Mouse (Mus musculus) thymus, postnatal 10 days (tissue): ENCODE results near the gene B4galt2.
A peak's percentile ranks its signal among the peaks of the same experiment; 100 is the strongest.

Source experiments
- DNase-seq, 2 experiments: peaks; one replicate each; pipeline ENCODE4 v3.0.0; 2021; ENCODE audit warnings: low spot score in 2 of 2

Gene B4galt2

DNA sequence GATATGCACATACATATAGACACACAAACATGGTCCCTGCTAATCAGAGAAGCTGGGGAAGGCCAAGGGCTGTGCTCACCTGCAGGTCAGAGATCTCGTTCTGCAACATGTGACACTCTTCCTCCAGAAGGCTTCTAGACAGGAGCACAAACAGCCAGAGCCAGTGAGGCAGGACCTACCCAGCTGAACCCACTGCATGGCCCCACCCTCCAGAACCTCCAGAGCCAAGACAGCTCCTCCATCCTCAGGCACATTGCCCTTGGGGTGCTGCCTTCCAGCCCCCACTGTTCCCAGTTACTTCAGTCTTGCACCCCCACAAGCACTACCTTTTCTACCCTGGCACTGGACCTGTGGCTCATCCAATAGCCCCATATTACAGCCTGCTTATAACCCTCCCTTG is 12.8 kb downstream of the B4galt2 start:
- no peak for DNase-seq

GRCm38 (mm10) chr4:117869317-117869716 is 14.0 kb downstream of the B4galt2 start:
- DNase-seq: no peak

- DNase-seq: peak; percentile 24 to 63
Observed at GRCm38 (mm10) chr4:117867823-117868222, 15.5 kb downstream of the B4galt2 start.

DNA sequence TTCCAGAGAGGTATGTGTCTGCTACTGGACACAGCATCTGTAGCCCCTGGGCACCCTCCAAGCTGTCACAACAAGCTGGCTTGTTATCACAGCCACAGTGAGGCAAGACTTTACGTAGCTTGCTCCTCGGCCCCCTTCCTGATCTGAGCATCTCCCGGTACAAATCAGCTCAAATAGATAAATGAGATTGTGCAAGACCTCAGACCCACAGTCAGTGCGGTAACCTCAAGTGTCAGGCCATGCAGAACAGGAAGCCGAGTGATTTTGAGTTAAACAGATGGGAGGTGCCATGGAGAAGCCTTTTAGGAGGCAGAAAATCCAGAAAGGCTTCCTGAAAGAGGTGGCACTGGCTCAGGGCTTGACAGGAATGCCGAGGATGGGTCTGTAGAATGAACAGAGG is 16.3 kb downstream of the B4galt2 start:
- DNase-seq: no peak

GRCm38 (mm10) chr4:117866083-117866482 is 17.2 kb downstream of the B4galt2 start:
- no peak for DNase-seq

DNA sequence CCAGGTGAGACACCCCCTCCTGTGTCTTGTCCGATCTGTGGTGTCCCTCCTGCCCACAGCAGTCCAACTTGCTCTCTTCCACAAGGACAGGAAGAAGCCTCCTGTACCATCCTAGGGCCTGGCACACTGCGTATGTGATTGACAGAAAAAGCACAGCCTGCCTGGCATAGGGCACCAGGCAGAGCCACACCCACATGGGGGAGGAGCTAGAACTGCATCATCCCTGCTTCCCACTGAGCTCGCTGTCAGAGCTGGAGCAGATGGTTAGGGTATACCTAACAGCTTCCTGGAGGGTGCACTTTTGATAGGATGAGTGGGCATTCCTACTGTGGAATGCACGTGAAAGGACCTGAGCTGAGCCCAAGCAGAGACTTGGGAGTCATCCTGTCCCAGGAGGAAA is 20.5 kb downstream of the B4galt2 start:
- DNase-seq: no peak

DNA sequence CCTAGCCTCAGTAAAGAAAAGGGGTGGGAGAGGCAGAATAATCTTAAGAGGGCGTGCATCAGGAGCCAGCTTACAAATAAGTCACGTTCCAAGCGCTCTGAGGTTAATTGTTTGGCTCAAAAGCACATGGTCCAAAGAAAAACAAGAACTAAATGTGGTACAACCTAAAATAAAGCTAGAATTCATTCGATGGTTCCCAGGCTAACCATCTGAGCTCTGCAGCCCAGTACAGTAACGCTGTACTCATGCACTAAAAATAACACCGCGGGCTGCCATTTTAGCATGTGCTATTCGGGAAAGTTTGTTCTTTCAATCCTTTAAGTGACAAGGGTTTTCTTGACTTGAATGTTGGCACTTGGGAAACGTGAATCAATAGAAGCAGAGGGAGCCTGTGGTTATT is 22.7 kb downstream of the B4galt2 start:
- DNase-seq: no peak

- peak; percentile 24 to 66 for DNase-seq
Observed at GRCm38 (mm10) chr4:117858794-117859193, 24.5 kb downstream of the B4galt2 start.

DNA sequence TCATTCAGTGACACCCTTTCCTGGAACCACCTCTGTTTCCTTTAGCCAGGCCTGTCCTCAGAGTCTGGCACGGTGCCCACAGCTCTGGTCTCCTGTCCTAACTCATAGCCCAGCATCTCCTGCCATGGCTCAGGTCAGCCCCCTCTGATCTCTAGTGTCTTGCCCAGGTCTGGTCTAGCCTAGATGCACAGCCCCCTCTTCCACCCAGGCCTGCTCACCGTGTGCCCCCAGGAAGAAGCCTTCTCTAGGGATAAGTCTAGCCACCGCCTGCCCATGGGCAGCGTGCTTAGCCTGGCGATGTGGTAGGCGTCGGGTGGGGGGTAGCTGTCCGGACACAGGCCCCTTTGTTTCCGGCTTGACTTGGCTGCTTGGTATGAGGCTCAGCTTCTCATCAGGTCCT is 28.1 kb downstream of the B4galt2 start:
- DNase-seq: no peak

GRCm38 (mm10) chr4:117852152-117852868 is 31.0 kb downstream of the B4galt2 start:
- no peak for DNase-seq

DNA sequence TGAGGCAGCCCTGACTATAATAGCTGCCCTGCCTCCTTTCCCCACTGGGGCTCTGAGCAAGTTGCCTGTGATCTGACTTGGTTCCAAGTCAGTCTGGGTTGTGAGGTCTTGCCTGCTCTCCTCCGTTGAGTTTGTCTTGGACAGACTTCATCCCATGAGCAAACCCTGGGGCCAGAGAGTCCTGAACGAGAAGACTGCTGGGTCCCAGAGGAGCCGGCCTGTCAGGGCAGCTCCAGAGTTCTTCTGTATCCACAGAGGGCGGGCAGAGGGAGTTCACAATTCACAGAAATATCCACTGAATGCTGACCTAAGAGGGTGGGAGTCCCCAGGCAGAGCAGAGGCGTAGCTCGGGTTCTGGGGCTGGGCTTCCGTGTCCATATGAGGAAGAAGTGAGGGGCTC is 32.4 kb downstream of the B4galt2 start:
- DNase-seq: no peak

GRCm38 (mm10) chr4:117850176-117850575 is 33.1 kb downstream of the B4galt2 start:
- no peak for DNase-seq

- no peak for DNase-seq
Observed at GRCm38 (mm10) chr4:117849506-117849905, 33.8 kb downstream of the B4galt2 start.

GRCm38 (mm10) chr4:117849063-117849462 is 34.2 kb downstream of the B4galt2 start:
- DNase-seq: no peak

- DNase-seq: no peak
Observed at GRCm38 (mm10) chr4:117847011-117847410, 36.3 kb downstream of the B4galt2 start.

- DNase-seq: no peak
Observed at GRCm38 (mm10) chr4:117846261-117846660, 37.0 kb downstream of the B4galt2 start.

- DNase-seq: no peak
Observed at GRCm38 (mm10) chr4:117845316-117845715, 38.0 kb downstream of the B4galt2 start.

DNA sequence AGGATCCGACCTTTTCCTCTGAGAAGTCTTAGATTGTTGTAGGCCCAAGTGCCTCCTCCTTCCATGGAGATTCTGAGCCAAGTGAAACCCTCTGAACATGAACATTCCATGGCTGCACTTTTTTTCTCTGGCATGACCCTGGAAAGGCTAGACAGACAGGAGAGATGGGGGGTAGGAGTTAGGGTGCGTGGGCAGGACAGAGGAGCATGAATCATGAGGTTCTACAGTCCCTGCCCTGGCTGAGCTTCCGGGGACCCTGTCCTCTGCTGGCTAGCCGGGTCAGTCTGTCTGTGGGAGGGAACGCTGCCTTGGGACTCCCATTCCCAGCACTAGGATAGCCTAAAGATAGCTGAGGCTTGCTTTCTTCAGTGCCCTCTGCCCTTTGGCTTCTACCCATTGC is 38.8 kb downstream of the B4galt2 start:
- DNase-seq: no peak

DNA sequence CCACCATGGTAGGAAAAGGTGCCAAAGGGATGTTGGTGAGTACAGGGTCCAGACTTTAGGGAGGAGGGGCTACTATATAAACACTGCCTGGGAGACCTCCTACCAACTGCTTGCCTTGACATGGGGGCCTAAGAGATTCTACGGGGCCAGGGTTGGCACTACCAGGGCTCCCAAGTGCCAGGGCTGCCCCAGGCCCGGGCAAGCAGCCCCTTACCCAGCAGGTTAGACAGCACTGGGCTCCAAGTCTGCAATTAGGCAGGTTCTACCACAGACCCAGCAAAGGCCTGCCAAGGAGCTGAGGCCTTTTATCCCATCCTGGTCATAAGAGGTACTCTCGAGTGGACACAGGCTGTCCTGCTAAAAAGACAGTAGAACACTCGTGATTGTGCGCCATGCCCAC is 40.2 kb downstream of the B4galt2 start:
- no peak for DNase-seq

DNA sequence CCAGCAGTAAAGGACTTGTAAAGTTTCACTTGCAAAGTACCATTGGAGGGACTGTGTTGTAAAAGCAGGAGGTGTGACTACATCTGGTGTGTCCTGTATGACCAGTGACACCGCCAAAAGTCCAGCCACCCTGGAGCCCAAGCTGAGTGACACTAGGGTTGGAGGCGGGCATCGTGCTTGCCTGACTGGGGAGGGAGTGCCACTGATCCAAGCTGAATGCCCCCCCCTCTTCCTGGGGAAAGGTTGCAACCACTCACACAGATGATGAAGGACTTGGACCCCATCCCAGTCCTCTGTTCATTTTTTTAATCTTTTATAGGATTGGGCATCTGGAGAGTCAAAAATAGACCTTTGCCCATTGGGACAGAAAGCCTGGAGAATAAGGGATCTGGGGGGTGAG is 41.7 kb downstream of the B4galt2 start:
- no peak for DNase-seq

GRCm38 (mm10) chr4:117840821-117841220 is 42.5 kb downstream of the B4galt2 start:
- no peak for DNase-seq

- no peak for DNase-seq
Observed at GRCm38 (mm10) chr4:117839366-117839765, 43.9 kb downstream of the B4galt2 start.

- no peak for DNase-seq
Observed at GRCm38 (mm10) chr4:117837271-117837670, 46.0 kb downstream of the B4galt2 start.

- peak; percentile 75 to 84 for DNase-seq
Observed at GRCm38 (mm10) chr4:117836204-117836767, 47.0 kb downstream of the B4galt2 start.
